Mouse (Mus musculus) liver, embryonic 12.5 days (tissue): Measurements from ENCODE around the gene Nelfe. TPM values are rescaled to one million over a fixed set of nuclear protein-coding genes. Genes with fewer than 3 reads are reported as not detected.
"Not testable (repeated sequence)": the region's sequence is repeated elsewhere in the genome, so short reads cannot be mapped to it uniquely, and the experiment has no call there.

Source experiments
- ATAC-seq: fragments of 200-750 bp; cut with Nextera tagmentation; 2 replicates; pipeline ENCODE4 v1.8.0; 2017; ENCODE audit warnings: moderate number of reproducible peaks, mild to moderate bottlenecking, moderate library complexity
- H3K27ac ChIP-seq: fragments of 300-500 bp; sonication (generic); 2 replicates; pipeline ENCODE4 v1.5.1; 2016; ENCODE audit warnings: mild to moderate bottlenecking
- H3K27me3 ChIP-seq: fragments of 300-500 bp; sonication (generic); replicated peaks from 2 replicates; pipeline ENCODE4 v1.6.1; 2016; ENCODE audit warnings: mild to moderate bottlenecking, moderate library complexity
- H3K36me3 ChIP-seq: fragments of 300-500 bp; sonication (generic); 2 replicates; pipeline ENCODE4 v1.6.1; 2016; ENCODE audit warnings: mild to moderate bottlenecking, moderate library complexity
- H3K4me1 ChIP-seq: fragments of 300-500 bp; sonication (generic); 2 replicates; pipeline ENCODE4 v1.6.1; 2016
- H3K4me2 ChIP-seq: fragments of 300-500 bp; sonication (generic); 2 replicates; pipeline ENCODE4 v1.6.1; 2016; ENCODE audit warnings: mild to moderate bottlenecking, moderate library complexity
- H3K4me3 ChIP-seq: fragments of 300-500 bp; sonication (generic); 2 replicates; pipeline ENCODE4 v1.5.1; 2016; ENCODE audit warnings: mild to moderate bottlenecking, moderate library complexity
- H3K9ac ChIP-seq: fragments of 300-500 bp; sonication (generic); 2 replicates; pipeline ENCODE4 v1.6.1; 2016; ENCODE audit warnings: mild to moderate bottlenecking, moderate library complexity
- H3K9me3 ChIP-seq: fragments of 300-500 bp; sonication (generic); replicated peaks from 2 replicates; pipeline ENCODE4 v1.6.1; 2016; ENCODE audit warnings: mild to moderate bottlenecking, moderate library complexity
- WGBS: fragments of 180-500 bp; shearing (Covaris S2); methylation state at CpG from one replicate; pipeline ENCODE4 v1.1.7; 2016; ENCODE audit not compliant: insufficient replicate concordance; 5-methylcytosine and 5-hydroxymethylcytosine counted together
- polyA plus RNA-seq: library from polyadenylated mRNA; unstranded; fragments of >200 nt; fragmentation: Nextera tagmentation; extraction: Ambion mirVana; gene quantifications from 2 replicates; pipeline ENCODE4 v1.2.1, GENCODE M21; 2016

Gene Nelfe
- 69.3 and 72.0 TPM in 2 replicates for polyA plus RNA-seq

GRCm38 (mm10) chr17:34849722-34850516, at the start of gene Nelfe, which contains the start of gene Skiv2l:
Gene Nelfe, plus strand, starts transcription at chr17:34850391.
Gene Skiv2l, minus strand, starts transcription at chr17:34850210.
- no peaks in the 10 kb centered on the region for H3K9me3 ChIP-seq
- H3K4me2 ChIP-seq, result peak within 1 kb of the TSS; percentile 98
- under 1% methylated on average over 65 of the region's 65 CpGs for WGBS
- ATAC-seq, result peak; percentile 95
- peak within 1 kb of the TSS; percentile 82 for H3K27ac ChIP-seq
- peaks cover 63% of the 10 kb centered on the region for H3K36me3 ChIP-seq
- H3K4me1 ChIP-seq, result peaks cover 28% of the 10 kb centered on the region
- peak within 1 kb of the TSS; percentile 91 for H3K4me3 ChIP-seq
- peak within 1 kb of the TSS; percentile 89 for H3K9ac ChIP-seq
- H3K27me3 ChIP-seq, result no peaks in the 10 kb centered on the region

- H3K4me3 ChIP-seq, ATAC-seq, H3K9ac ChIP-seq, H3K36me3 ChIP-seq, H3K27me3 ChIP-seq, H3K27ac ChIP-seq, H3K4me2 ChIP-seq, H3K9me3 ChIP-seq, H3K4me1 ChIP-seq: not testable (repeated sequence)
- 79% methylated on average over 16 of the region's 16 CpGs for WGBS
These were observed 49.3 kb upstream of the Nelfe start for GRCm38 (mm10) chr17:34800781-34801305.

- not testable (repeated sequence) for H3K9ac ChIP-seq, ATAC-seq, H3K9me3 ChIP-seq, H3K27me3 ChIP-seq, H3K4me2 ChIP-seq, H3K27ac ChIP-seq, H3K4me3 ChIP-seq, H3K4me1 ChIP-seq, H3K36me3 ChIP-seq
- WGBS, result 73% methylated on average over 9 of the region's 9 CpGs
These were observed 47.4 kb upstream of the Nelfe start for GRCm38 (mm10) chr17:34802756-34803155.

- 75% methylated on average over 6 of the region's 6 CpGs for WGBS
- not testable (repeated sequence) for ATAC-seq, H3K27ac ChIP-seq, H3K4me3 ChIP-seq, H3K4me2 ChIP-seq, H3K27me3 ChIP-seq, H3K4me1 ChIP-seq, H3K9me3 ChIP-seq, H3K36me3 ChIP-seq, H3K9ac ChIP-seq
These were observed 46.8 kb upstream of the Nelfe start for GRCm38 (mm10) chr17:34803367-34803766.

GRCm38 (mm10) chr17:34804301-34804700, 45.9 kb upstream of the Nelfe start, which contains the start of gene Cyp21a1:
Gene Cyp21a1, minus strand, starts transcription at chr17:34804561.
- 83% methylated on average over 5 of the region's 6 CpGs for WGBS
- not testable (repeated sequence) for H3K27ac ChIP-seq, H3K4me1 ChIP-seq, H3K27me3 ChIP-seq, H3K9me3 ChIP-seq, H3K9ac ChIP-seq, H3K36me3 ChIP-seq, H3K4me2 ChIP-seq, ATAC-seq, H3K4me3 ChIP-seq

GRCm38 (mm10) chr17:34804871-34805562, 45.2 kb upstream of the Nelfe start:
- Histone ChIP-seq H3K27ac (no peak overlapping the region), H3K27me3 (no peaks in the 10 kb centered on the region), H3K4me3 (no peak overlapping the region), H3K9me3 (peaks cover 7% of the 10 kb centered on the region; the same call in 1 of the 2 replicates), H3K4me1 (no peaks in the 10 kb centered on the region), H3K36me3 (no peaks in the 10 kb centered on the region), H3K4me2 (no peak overlapping the region), H3K9ac (no peak overlapping the region)
- 56% methylated on average over 6 of the region's 6 CpGs for WGBS
- no peak for ATAC-seq

GRCm38 (mm10) chr17:34807176-34807575, 43.0 kb upstream of the Nelfe start:
- Histone ChIP-seq H3K36me3 (no peaks in the 10 kb centered on the region), H3K4me1 (no peaks in the 10 kb centered on the region), H3K27ac (no peak overlapping the region), H3K27me3 (no peaks in the 10 kb centered on the region), H3K4me2 (no peak overlapping the region), H3K4me3 (no peak overlapping the region), H3K9ac (no peak overlapping the region), H3K9me3 (peaks cover 7% of the 10 kb centered on the region; the same call in 1 of the 2 replicates)
- ATAC-seq, result no peak
- WGBS, result 53% methylated on average over 3 of the region's 3 CpGs

- no peaks in the 10 kb centered on the region for H3K4me1 ChIP-seq
- no peaks in the 10 kb centered on the region for H3K36me3 ChIP-seq
- 61% methylated on average over 6 of the region's 6 CpGs for whole genome bisulfite sequencing
- no peak overlapping the region for H3K4me2 ChIP-seq
- peaks cover 7% of the 10 kb centered on the region; the same call in 1 of the 2 replicates for H3K9me3 ChIP-seq
- H3K27ac ChIP-seq, result peak overlapping the region; percentile 56; the same call in 1 of the 2 replicates
- H3K9ac ChIP-seq, result no peak overlapping the region
- no peaks in the 10 kb centered on the region for H3K27me3 ChIP-seq
- H3K4me3 ChIP-seq, result no peak overlapping the region
- peak; percentile 35; the same call in 1 of the 2 replicates for ATAC-seq
These were observed 41.5 kb upstream of the Nelfe start for GRCm38 (mm10) chr17:34808599-34809205.

GRCm38 (mm10) chr17:34810411-34810810, 39.8 kb upstream of the Nelfe start:
- not testable (repeated sequence) for H3K36me3 ChIP-seq, H3K9me3 ChIP-seq, H3K4me3 ChIP-seq, H3K27me3 ChIP-seq, H3K4me2 ChIP-seq, H3K4me1 ChIP-seq, H3K27ac ChIP-seq, H3K9ac ChIP-seq, ATAC-seq
- WGBS, result 72% methylated on average over 5 of the region's 5 CpGs

- H3K9me3 ChIP-seq, H3K4me2 ChIP-seq, ATAC-seq, H3K4me3 ChIP-seq, H3K4me1 ChIP-seq, H3K36me3 ChIP-seq, H3K9ac ChIP-seq, H3K27me3 ChIP-seq, H3K27ac ChIP-seq: not testable (repeated sequence)
- 53% methylated on average over 8 of the region's 8 CpGs for WGBS
These were observed 39.4 kb upstream of the Nelfe start for GRCm38 (mm10) chr17:34810811-34811210.

- H3K27ac ChIP-seq, result no peak overlapping the region
- H3K36me3 ChIP-seq, result no peaks in the 10 kb centered on the region
- no peaks in the 10 kb centered on the region for H3K4me1 ChIP-seq
- no peak overlapping the region for H3K9ac ChIP-seq
- ATAC-seq, result no peak
- H3K9me3 ChIP-seq, result no peaks in the 10 kb centered on the region
- H3K27me3 ChIP-seq, result no peaks in the 10 kb centered on the region
- 63% methylated on average over 15 of the region's 15 CpGs for WGBS
- H3K4me3 ChIP-seq, result no peak overlapping the region
- no peak overlapping the region for H3K4me2 ChIP-seq
These were observed 38.9 kb upstream of the Nelfe start for GRCm38 (mm10) chr17:34811275-34811674.

- not testable (repeated sequence) for H3K27me3 ChIP-seq, ATAC-seq, H3K9ac ChIP-seq, H3K4me2 ChIP-seq, H3K4me3 ChIP-seq, H3K27ac ChIP-seq, H3K9me3 ChIP-seq, H3K36me3 ChIP-seq, H3K4me1 ChIP-seq
- 44% methylated on average over 12 of the region's 12 CpGs for WGBS
These were observed 36.4 kb upstream of the Nelfe start for GRCm38 (mm10) chr17:34813747-34814146.
